Mouse (Mus musculus): ENCODE results near the gene Iqsec1.

The Iqsec1 gene

DNA sequence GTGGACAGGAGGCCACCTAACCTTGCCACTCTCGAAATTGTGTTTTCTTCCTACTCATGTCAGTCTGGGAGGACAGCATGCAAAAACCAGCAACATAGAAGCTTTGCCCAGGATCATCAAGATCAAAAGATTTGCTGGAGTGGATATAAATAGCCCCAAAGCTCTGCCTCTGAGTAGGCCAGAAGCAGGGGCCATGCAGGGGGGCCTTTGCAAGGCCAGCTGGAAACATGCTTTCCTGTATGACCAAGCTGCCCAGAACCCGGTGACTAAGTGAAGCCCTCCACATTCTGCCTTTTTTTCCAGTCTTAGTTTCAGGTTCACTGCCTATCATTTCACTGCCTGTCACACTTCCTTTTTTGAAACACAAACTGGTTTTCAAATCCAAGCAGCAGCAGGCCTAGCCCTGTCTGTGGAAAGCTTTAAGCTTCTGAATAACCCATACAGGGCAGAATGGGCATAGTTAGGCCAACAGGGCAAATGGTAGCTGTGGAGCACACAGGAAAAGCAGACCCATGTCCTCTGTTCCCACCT is 19.1 kb downstream of the Iqsec1 start:
- no peak for DNase-seq (ENCODE audit: low spot score in 2 of 2)

DNA sequence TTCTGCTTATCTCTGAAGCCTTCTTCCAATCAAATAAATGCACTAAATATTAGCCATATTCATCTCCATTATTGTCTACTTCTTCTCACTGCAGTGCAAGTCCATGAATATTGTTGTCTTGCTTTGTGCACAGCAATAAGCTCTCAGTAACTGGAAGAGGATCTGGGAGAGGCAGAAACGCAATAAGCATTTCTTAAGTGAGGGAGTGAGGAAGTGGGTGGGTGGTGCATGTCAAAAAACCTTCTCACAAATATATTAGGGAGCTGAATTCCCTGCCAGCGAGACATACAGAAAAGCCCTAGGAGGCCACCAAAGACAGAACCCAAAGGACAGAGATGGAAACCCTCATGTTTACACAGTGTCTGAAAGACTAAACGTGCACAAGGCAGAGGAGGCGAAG is 35.1 kb downstream of the Iqsec1 start:
- DNase-seq (ENCODE audit: low spot score in 2 of 2) = no peak

DNA sequence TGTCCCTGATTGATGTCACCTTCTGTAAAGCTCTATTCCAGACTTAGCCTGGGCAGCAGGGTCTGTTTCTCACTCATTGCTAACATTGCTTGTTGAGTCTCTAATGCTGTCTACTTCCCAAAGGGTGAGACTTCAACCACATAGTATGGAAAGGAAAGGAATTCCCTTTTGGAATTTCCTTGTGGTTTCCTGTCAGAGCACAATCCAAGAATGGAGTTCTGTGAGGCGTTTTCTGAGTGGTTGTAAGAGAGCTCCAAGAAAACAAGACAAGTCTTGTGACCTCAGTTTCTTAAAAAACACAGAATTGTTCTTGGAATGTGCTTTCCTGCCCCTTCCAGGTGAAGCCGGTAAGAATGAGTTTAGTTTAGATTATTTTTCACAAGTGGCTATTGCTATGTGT is 37.5 kb downstream of the Iqsec1 start:
- no peak for DNase-seq (ENCODE audit: low spot score in 2 of 2)

DNA sequence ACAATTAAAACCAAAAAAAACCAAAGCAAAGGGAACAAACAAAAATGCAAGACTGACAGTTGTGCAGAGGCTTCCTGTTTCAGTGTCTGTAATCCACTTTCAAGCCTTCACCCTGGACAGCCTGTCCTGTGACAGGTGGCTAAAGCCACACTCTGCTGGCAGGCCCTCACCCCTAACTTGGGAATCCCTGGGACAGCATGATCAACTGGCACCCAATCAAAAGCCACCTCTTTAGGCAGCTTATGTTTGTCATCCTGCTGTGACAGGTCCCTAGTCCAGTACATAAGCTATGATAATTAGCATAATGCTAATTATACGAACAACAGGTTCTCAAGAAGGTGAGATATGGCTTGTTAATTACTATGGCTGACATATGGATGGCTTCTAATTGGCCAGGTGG is 40.4 kb downstream of the Iqsec1 start:
- DNase-seq (ENCODE audit: low spot score in 2 of 2) = no peak

DNA sequence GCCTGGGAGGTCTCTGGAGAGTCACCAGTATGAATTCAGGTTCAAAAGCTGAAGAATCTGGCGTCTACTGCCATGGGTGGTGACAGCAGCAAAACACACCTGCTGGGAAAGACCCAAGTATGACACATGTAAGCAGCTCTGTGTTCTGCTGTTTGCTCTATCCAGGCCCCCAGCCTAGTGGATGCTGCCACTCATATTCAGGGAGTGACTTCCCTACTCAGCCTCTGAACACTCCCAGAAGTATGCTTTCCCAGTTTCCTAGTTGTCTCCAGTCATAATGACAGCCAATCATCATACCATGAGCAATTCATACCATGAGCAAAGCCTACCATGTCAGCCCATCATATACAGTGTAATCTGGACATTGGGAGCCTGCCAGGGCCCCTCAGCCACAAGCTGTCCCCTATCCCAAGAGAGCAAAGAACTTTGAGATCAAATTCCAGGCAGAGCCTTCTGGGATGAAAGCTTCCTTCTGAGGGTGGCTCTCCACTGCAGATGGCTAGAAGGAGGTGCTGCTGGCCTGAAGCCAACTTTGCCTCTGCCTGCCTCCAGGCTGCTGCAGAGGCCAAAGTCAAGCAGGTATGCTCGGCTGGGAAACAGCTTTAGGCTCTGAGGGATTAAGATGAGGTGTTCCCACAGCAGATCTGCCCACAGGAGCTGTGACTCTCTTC is 42.8 kb downstream of the Iqsec1 start:
- no peak for DNase-seq (ENCODE audit: low spot score in 2 of 2)

DNA sequence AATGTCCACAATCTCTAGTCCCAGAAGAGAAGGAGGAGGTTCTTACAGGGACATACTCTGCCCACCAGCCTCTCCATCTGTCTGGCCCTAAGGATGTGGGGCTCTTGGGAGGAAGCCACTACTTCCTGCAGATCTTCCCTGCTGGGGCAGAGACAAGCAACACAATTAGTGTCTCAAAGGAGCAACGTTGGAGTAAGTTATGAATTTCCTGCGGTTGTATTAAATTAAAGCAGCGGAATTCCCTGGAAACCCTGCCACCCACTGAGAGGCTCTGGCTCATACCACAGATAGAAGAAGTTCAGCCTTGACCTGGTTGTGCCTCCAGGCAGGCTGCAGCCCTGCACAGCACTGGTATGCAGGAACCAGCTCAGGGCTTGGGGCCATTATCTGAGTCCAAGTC is 47.2 kb downstream of the Iqsec1 start:
- no peak for DNase-seq (ENCODE audit: low spot score in 2 of 2)

DNA sequence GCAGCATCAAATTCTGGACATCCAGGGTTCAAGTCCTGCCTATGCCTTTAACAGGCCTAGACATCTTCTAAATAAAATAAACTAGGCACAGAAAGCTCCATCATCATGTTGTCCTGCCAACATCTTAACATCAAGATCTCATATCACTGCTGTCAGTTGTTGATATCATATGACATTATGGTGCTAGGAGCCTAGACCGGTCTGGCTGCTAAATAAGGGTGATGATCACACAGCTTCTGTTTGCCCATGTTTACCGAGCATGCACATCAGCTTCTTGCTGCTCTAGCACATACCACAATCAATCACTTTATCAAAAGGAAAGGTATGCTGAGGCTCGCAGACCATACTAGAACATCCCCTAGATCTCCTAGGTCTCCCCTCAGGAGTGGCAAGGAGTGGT is 54.8 kb downstream of the Iqsec1 start:
- DNase-seq (ENCODE audit: low spot score in 2 of 2) = no peak

DNA sequence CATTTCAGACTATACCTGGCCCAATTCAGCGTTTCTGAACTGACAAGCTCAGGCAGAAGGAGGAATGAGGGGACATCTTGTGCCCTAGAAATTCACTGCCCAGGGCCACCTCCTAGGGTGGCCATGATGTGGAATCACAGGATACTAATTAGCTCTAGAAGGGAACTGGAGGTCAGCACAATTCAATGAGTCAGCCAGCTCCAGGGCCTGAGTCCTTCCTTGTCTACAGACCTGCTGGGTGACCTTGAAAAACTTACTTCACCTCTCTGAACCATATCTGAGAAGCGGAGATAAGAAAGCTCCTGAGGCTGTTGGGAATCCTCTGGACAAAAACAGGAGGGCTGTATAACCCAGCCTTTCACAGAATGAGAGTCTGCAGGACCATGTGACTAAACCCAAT is 59.7 kb downstream of the Iqsec1 start:
- no peak for DNase-seq (ENCODE audit: low spot score in 2 of 2)

DNA sequence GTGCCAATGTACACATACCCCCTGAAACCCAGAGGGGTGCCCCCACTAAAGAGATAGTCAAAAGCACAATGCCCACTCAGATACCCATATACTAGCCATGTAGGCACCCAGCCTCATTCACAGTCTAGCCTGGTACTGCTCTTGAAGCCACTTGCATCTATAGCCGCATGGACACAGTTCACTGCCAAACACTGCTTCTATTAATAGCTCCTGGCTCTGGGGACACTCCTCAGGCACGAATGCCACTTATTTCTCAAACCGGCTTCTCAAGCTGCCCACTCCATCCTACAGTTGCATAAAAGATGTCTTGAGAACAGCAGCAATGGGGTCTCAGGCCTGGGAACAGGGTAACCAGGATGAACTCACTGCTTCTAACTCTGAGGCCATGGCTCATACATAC is 63.0 kb downstream of the Iqsec1 start:
- no peak for DNase-seq (ENCODE audit: low spot score in 2 of 2)

DNA sequence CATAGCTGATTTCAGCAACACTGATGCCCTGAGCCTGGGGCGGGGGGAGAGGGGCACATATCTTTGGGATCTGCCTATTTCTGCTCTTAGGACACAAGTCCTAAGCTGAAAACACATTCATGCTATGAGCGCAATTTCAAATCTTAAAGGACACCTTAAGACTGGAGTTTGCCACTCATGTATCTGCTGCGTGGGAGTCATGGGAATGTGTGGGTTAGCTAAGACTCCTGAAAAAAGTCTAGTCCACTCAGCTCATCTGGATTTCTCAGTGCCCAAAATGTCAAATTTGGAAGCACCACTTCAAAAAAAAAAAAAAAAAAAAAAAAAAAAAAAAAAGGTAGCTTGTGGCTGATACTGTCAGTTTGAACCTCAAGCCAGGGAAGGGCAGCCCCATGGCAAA is 63.7 kb downstream of the Iqsec1 start:
- DNase-seq (ENCODE audit: low spot score in 2 of 2) = no peak

DNA sequence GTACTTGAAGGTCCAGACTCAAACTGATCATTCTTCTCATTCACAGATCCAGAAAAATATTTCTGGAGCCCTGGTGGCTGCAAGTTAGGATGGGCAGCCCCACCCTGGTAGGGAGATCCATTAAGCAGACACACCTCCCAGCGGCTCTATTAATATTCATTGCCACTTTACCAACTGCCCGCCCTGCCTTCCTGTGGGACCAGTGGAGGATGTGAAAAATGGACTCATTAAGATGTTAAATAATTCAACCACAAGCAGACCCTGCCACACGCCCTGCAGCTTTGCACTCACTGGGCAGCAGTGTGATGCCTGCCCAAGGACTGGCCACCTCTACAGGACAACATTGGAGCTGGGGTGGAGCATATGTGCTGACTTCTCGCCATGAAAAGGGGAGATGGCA is 64.1 kb downstream of the Iqsec1 start:
- DNase-seq (ENCODE audit: low spot score in 2 of 2) = no peak

DNA sequence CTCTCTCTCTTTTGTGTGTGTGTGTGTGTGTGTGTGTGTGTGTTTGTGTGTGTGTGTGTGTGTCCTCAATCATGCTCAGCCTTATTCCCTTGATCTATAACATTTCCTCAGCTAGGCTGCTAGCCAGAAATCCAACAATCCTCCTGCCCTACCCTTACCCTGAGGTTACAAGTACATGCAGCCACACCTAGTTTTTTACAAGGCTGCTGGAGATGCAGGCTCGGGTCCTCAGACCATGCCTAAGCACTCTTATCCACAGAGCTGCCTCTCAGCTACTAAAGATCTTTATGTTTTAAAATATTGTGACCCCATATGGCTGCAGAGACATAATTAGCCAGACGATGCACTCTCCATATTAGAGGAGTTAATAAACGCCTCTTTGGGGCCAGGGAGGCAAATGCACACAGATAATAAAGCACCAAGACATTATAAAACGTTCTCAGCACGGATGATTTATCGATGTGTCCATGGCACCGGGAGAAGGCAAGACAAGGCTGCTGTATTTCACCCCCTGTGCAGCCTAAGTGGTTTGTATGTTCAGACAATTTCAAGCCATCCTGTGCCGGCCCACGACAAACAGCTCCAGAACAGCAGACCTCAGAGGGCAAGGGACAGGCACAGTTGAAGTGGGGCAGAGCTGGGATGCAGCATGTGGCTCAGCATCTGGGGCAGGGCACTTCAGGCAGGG is 67.1 kb downstream of the Iqsec1 start:
- DNase-seq (ENCODE audit: low spot score in 2 of 2) = no peak

DNA sequence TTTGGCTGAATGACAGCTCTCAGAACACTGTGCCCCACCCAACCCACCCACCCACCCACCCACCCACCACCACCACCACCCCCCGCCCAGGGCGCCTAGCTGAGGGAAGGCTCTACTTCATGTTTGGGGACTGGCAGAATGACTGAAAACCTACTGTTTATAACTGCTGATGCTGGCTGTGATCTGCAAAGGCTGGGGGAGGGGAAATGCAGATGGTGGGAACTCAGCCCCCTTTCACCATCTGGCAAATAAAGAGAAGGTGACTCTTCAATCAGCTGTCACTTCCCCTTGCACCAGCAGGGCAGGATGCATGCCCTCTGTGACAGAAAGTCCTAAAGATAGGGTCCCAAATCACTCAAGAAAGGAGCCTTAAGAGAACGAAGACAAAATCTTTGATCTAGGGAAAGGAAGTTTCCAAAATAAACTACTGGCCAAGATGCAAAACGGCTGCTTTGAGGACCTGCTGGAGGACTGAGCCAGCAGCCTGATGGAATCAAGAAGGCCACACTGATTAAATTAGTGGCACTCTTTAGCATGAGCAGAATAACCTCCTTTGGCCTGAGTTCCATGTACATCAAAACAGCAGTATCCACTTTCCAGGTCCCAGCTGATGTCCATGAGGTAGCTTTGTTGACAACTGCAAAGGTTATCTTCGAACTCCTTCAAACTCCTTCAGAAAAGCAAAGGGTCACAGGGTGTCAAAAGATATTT is 67.8 kb downstream of the Iqsec1 start:
- no peak for DNase-seq (ENCODE audit: low spot score in 2 of 2)

DNA sequence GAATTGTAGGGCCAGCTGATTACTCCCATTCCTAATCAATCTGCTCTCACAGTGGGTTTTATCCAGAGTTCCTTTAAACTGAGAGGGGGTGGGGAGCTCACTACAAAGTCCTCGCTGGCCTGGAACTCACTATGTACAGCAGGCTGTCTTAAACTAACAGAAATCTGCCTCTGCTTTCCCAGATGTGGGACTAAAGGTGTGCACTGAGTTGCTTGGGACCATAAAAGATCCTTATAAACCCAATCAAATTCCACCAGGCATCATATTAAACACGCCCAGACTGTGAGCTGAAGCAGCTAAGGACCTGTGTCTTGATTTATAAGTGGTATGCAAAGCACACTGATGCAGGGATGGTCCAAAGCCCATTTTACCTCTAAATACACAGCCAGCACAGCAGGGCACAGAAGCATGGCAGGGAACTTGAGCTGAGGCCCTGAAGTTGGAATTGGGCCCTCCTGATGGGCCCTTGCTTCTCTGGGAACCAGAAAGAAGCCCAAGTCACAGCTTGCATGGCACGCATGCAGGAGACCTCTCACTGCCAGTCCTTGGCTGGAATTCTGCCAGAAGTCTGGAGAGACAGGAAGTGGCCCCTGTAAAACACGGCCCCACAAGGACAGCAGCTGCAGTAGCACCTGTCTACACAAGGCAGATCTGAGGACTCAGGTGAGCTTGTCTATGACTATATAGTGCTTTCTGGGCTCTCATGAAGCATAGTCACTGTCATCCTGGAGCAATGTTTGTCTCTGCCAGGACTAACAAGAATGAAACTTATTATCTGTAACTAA is 68.7 kb downstream of the Iqsec1 start:
- DNase-seq (ENCODE audit: low spot score in 2 of 2) = no peak

DNA sequence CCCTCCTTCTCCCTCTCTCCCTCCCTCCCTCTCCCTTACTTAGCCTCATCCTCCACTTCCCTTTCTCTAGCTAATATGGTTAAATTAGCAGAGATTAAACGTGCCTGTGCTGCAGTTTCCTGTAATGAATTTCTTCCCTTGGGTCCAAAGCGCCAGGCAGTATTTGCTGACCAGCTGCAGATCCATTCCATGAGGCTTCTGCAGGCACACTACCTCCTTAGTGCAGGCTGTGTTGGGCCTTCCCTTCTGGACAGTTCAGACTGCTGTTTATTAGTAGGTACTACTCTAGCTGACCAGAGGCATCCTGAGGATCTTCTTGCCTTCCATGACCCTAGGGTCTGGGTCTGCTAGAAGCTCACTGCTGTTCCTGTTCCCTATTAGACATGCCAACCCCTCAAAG is 72.9 kb downstream of the Iqsec1 start:
- DNase-seq (ENCODE audit: low spot score in 2 of 2) = no peak

DNA sequence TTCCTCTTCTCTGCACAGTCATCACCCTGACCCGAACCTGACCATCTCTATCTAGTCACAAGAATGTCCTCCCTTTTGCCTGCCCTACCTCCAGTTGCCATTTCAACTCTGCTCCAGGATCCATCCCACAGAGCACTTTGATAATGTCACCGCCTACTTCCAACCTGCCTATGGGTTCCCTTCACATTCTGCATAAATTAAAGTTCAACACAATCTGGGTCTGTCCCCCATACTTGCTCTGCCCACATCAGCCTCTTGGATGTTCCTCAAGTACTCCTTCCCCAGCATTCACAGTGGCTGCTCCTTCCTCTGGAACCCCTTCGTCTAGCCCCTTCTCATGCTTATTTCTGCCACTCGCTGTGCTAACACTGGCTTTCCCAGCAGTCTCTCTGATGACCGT is 74.7 kb downstream of the Iqsec1 start:
- DNase-seq (ENCODE audit: low spot score in 2 of 2) = no peak

DNA sequence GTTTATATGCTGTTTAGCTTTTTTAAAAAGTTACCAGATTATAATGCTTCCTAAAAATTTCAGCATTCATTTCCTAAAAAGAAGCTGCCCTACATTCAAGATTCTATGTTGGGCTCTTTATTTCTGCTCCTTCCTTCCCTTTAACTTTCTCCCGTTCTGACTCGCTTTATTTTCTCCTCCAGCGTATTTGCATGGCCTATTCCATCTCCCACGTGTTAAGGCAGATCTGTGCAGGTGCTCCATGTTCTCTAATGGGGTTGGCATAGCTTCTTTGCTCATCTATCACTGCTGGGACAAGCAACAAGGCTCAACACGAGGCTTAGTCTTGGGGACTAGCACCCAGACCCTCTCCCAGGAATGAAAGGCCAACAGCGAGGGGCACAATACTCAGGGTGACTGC is 75.7 kb downstream of the Iqsec1 start:
- DNase-seq (ENCODE audit: low spot score in 2 of 2) = no peak

DNA sequence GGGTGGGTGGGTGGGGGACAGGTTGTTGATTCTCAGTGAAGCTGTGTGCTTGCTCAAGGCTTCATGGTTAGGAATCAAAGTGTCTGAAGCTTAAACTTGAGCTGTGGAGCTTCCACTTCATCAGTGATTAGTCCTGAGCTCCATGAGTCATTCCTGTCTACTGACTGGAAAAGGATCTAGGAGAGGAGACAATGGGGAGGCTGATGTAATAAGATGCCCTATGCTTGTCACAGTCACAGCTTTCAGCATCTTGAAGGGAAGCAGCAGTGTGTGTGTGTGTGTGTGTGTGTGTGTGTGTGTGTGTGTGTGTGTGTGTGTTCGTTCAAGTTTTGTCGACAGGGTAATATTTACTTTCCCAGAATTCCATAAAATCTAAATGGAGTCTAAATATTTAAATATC is 84.3 kb downstream of the Iqsec1 start:
- DNase-seq (ENCODE audit: low spot score in 2 of 2) = no peak

DNA sequence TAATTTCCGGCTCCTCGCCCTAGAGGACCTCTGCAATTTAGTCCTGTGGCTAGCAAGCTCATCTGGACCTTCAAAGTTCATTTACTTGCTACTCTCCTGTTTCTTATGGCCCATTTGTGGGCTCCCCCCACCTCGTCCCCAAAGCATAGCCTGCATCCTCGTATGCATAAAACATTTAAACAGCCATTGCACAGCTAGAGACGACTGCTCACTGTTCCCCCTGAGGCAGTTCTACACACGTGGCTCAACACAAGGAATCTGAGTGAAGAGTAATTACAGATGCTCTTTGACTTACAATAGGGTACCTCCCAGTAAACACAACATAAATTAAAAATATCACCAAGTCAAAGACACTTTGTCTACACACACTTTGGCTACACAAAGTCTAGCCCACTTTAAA is 88.2 kb downstream of the Iqsec1 start:
- DNase-seq (ENCODE audit: low spot score in 2 of 2) = no peak

DNA sequence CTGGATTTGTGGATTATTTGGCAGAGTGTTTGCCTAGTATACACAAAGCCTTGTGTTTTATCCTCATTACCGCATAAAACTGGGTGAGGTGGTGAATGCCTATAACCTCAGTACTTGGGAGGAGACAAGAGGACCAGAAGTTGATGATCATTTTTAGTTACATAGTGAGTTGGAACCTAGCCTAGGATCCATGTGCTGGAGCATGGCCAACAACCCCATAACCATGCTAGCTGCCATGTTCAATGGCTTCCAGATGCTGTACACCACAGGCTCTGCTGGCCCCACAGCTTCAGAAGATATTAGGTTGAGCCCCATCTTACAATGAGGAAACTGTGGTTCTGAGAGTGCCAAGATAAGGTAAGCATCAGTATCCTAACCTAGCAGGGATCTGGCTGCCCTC is 89.2 kb downstream of the Iqsec1 start:
- DNase-seq (ENCODE audit: low spot score in 2 of 2) = no peak

DNA sequence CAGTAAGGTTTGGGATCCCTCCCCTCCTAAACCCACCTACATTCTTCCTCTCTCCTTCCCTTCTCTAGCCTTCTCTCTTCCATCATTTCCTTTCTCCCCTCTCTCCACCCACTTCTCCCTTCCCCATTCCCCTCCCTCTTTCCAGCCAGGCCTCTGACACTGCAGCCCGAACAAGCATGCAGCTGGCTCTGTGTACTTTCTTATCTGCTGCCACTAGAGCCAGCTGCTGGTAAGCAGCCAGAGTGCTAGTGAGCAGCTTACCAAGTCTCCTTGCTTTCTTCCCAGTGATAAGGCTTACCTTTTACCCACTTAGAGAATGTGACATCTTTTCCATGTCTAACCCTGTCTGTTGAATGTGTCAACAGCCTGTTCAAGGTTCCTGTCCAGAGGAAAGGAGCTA is 90.4 kb downstream of the Iqsec1 start:
- no peak for DNase-seq (ENCODE audit: low spot score in 2 of 2)

DNA sequence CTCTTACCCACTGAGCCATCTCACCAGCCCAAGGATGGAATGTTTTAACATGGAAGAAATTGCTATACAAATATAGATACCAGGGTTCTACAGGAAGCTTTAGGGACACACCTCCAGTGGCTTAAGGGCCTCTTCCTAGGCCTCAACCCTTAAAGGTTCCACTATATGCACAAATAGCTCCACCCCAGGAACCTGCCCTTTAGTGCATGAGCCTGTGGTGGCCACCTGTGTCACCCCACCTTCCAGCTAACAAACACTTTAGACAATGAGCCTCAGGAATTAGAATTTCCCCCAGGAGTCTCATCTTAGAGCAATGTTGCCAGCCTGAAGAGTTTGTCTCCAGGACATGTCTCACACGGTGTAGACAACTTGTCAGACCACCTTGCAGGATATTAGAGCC is 96.1 kb downstream of the Iqsec1 start:
- DNase-seq (ENCODE audit: low spot score in 2 of 2) = no peak
